ENCODE assay signal across 13 mouse cellular contexts in the genomic region with DNA sequence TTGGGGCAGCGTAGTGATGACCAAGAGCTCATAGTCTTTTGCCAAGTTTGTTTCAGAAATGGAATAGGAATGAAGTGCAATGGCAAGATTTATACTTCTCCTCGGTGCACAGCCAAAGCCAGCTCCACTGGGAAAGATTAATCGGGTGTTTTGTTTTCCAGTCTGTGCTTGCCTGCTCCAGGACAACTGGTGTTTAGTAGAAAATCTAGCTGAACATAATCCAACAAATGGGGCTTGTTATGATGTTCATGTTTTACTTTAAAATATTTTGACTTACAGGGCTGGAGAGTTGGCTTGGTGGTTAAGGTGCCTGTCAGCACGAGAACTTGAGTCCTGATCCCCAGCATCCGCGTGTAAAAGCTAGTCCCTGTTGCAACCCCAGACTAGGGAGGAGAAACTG.
DNase-seq lines count a peak whose midpoint lies in the region; ATAC-seq and TF ChIP-seq lines count a peak whose summit lies in the region.
"Had no signal": no experiment of that assay in that cellular context is flagged by ENCODE, and none has a peak within 500 bp of the region (broad histone marks: within the 10 kb centered on the region; RNA-seq: fewer than 3 reads in every experiment).

No protein-coding gene starts in this region.

- no peaks in the 10 kb centered on the region for H3K36me3 ChIP-seq in heart, embryonic 11.5 days (ENCODE audit: control insufficient read depth, insufficient read depth, low read length)
- H3K36me3 ChIP-seq in lung, embryonic 14.5 days (ENCODE audit: insufficient read depth), result no peaks in the 10 kb centered on the region
- H3K36me3 ChIP-seq in liver, embryonic 12.5 days, result no peaks in the 10 kb centered on the region

- no peaks in the 10 kb centered on the region for H3K9me3 ChIP-seq in heart, embryonic 11.5 days (replicated peaks; ENCODE audit: control insufficient read depth, low read length)
- no peaks in the 10 kb centered on the region for H3K9me3 ChIP-seq in lung, embryonic 14.5 days (ENCODE audit: low read depth, low read length)
- H3K9me3 ChIP-seq in liver, embryonic 12.5 days (replicated peaks), result no peaks in the 10 kb centered on the region

- 86% methylated on average over 6 of the region's 6 CpGs for WGBS in heart, embryonic 11.5 days (ENCODE audit: insufficient replicate concordance)
- 44% methylated on average over 6 of the region's 6 CpGs for WGBS in lung, embryonic 14.5 days
- 80% methylated on average over 6 of the region's 6 CpGs for WGBS in liver, embryonic 12.5 days (ENCODE audit: insufficient replicate concordance)

- no peaks in the 10 kb centered on the region for H3K4me1 ChIP-seq in heart, embryonic 11.5 days (ENCODE audit: control insufficient read depth, insufficient read depth, low read length)
- peaks cover 7% of the 10 kb centered on the region; the same call in 1 of the 2 replicates for H3K4me1 ChIP-seq in lung, embryonic 14.5 days (ENCODE audit: insufficient read depth)
- H3K4me1 ChIP-seq in liver, embryonic 12.5 days, result no peaks in the 10 kb centered on the region

- DNase-seq in heart, adult 18-20 months, result peak; percentile 63 to 79
- peak; percentile 77 for DNase-seq in adrenal gland, adult 2 months
- DNase-seq in heart, adult 9 months (ENCODE audit: low spot score in 2 of 2), result peak; percentile 63 to 72
- DNase-seq in lung, embryonic 14.5 days, result peak; percentile 93
- no peak for DNase-seq in cerebellum, adult 11 months
- no peak for DNase-seq in left cerebral cortex, adult 18-20 months (ENCODE audit: low spot score in 2 of 2)
- DNase-seq: cerebellum, adult 9-11 months; layer of hippocampus, adult 9-11 months; thymus, postnatal 25 days had no signal

- no peak overlapping the region for H3K9ac ChIP-seq in heart, embryonic 11.5 days (ENCODE audit: low read depth, low read length)
- no peak overlapping the region for H3K9ac ChIP-seq in lung, embryonic 14.5 days
- H3K9ac ChIP-seq in liver, embryonic 12.5 days, result no peak overlapping the region

- no peaks in the 10 kb centered on the region for H3K27me3 ChIP-seq in heart, embryonic 11.5 days (ENCODE audit: control insufficient read depth, insufficient read depth, low read length)
- H3K27me3 ChIP-seq in lung, embryonic 14.5 days (ENCODE audit: insufficient read depth, low read length), result no peaks in the 10 kb centered on the region
- no peaks in the 10 kb centered on the region for H3K27me3 ChIP-seq in liver, embryonic 12.5 days (replicated peaks)

- H3K4me2 ChIP-seq in heart, embryonic 11.5 days, result no peak overlapping the region
- no peak overlapping the region for H3K4me2 ChIP-seq in lung, embryonic 14.5 days
- H3K4me2 ChIP-seq in liver, embryonic 12.5 days, result no peak overlapping the region
- H3K4me2 ChIP-seq: liver, embryonic 11.5 days had no signal

- TF ChIP-seq CTCF in lung, embryonic 14.5 days (IDR thresholded peaks at IDR 0.05; ENCODE audit: low read depth), result no peak

- no peak overlapping the region for H3K4me3 ChIP-seq in heart, embryonic 11.5 days (ENCODE audit: low read depth, low read length)
- no peak overlapping the region for H3K4me3 ChIP-seq in lung, embryonic 14.5 days (ENCODE audit: low read depth, low read length)
- H3K4me3 ChIP-seq in liver, embryonic 12.5 days, result no peak overlapping the region

- no peak overlapping the region for H3K27ac ChIP-seq in heart, embryonic 11.5 days (ENCODE audit: low read depth, low read length)
- peak overlapping the region; percentile 68 for H3K27ac ChIP-seq in lung, embryonic 14.5 days (ENCODE audit: low read depth)
- no peak overlapping the region for H3K27ac ChIP-seq in liver, embryonic 12.5 days

- ATAC-seq in heart, embryonic 11.5 days (replicated peaks; ENCODE audit: insufficient number of reproducible peaks, low FRiP score, low TSS enrichment), result no peak
- ATAC-seq in lung, embryonic 14.5 days (ENCODE audit: insufficient read depth), result peak; percentile 92
- ATAC-seq in liver, embryonic 12.5 days, result no peak
- ATAC-seq: midbrain, embryonic 16.5 days had no signal

Comparison
In these comparisons a context has a peak if more than half of its experiments do, and no peak if none do; other contexts are left out.
1. DNase-seq: peak in heart, adult 18-20 months (2 of 2), adrenal gland, adult 2 months (single experiment), heart, adult 9 months (2 of 2) and lung, embryonic 14.5 days (single experiment); none in cerebellum, adult 11 months (single experiment) and left cerebral cortex, adult 18-20 months (0 of 2).